Mouse (Mus musculus): ENCODE results near the gene Rab3ip.

Gene Rab3ip

GRCm38 (mm10) chr10:116957867-116958551 is 7.4 kb upstream of the Rab3ip start:
- no peak for DNase-seq (ENCODE audit: low read depth, low spot score)

- DNase-seq (ENCODE audit: low read depth, low spot score), result no peak
Measured at GRCm38 (mm10) chr10:116956483-116957158, 6.1 kb upstream of the Rab3ip start.

DNA sequence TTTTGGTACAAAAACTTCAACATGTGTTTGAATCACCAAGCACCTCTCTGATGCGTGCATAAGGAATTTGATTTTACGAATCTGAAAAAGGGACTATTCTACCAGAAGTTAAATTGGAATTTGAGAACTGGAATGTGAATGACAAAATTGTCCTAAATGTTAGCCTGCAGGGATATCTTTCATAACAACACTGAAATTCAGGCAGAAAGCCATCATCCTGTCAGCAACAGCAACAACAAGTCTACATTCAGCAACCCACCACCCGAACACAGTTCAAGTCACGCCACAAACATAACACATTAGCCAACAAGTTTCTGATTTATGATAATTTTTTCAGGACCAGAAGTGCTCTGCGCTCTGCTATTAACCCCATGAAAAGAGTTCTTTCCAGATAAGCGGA is 4.6 kb upstream of the Rab3ip start:
- DNase-seq (ENCODE audit: low read depth, low spot score), result no peak

- no peak for DNase-seq (ENCODE audit: low read depth, low spot score)
Measured at GRCm38 (mm10) chr10:116950886-116951285, 317 bp upstream of the Rab3ip start.

DNA sequence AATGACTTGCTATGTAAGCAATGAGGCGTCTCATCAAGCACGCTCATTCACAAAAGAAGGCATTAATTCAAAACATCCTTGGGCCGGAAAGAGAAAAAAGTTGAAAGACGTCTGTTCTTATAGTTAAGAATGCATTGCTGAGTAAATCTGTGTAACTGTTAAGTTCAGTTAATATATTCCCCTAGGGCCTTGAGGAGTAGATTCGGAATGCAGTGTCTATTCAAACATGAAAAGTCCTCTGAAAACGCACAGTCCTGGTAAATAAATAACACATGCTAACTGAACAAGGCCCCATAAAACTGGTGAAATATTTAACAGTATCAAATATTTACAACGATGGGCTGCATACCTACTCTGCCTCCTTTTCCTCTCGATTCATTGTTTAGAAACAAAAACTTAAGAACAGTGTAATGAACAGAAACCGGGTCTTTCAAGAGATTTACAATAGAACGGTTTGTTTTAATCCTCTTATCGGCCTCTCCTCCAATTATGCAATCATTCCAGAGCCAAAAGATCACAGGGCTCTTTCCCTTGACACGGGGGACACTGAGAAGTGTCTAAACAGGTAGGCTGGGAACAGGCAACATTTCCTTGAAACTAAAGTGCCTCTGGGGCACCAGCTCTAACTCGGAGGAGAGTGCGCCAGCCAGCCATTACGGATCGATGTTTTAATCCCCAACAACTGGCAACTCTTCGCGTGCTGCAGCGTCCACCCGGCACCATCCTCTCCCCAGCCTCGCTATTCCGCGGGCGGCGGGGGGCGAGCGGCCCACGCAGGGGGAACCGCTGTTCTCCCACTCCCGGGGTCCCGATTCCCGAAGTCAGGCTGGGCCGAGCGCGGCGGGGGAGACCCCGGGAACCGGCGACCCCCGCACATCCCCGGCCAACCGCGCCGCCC is 1.2 kb downstream of the Rab3ip start:
- DNase-seq (ENCODE audit: low read depth, low spot score), result peak; percentile 64

DNA sequence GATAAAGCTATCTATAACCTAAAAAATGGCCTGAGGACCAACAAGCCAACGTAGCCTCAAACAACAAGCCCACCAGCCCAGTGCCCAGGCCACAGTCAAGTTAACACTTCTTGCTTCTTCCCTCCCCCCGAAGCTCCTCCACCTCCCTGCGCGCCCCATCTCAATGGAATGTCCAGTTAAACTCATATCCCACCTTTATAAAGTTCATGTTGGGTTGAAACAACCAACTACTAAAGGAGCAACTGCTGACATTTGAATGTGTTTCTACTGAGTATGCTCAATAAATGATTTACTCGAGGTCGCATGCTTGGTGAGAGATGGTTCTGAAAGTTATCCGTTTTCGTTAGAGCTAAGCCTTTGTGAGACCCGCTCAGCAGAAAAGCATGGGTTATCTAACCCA is 2.2 kb downstream of the Rab3ip start:
- peak; percentile 17 for DNase-seq (ENCODE audit: low read depth, low spot score)

DNA sequence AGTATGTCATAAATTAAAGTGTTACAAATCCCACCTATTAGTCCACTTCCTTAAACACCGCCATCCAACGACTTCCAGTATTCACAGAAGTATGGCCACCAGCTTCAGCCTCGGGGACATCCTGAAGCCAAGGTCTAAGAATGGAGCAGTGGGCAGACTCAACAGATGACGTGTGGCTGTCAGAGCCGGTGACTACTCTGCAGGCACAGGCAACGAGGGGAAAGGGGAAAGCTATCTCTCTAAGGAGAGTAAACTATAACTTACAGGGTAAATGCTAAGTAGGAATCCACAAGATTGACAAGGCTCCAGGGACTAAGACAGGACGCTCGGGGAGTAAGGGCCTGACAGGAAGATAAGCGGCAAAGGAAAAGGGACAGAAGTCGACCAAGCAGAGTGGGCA is 5.6 kb downstream of the Rab3ip start:
- peak; percentile 5 for DNase-seq (ENCODE audit: low read depth, low spot score)

GRCm38 (mm10) chr10:116944144-116944543 is 6.4 kb downstream of the Rab3ip start:
- DNase-seq (ENCODE audit: low read depth, low spot score), result peak; percentile 60

- DNase-seq (ENCODE audit: low read depth, low spot score), result peak; percentile 74
Measured at GRCm38 (mm10) chr10:116943025-116943424, 7.5 kb downstream of the Rab3ip start.

- peak; percentile 64 for DNase-seq (ENCODE audit: low read depth, low spot score)
Measured at GRCm38 (mm10) chr10:116935028-116935427, 15.5 kb downstream of the Rab3ip start.

DNA sequence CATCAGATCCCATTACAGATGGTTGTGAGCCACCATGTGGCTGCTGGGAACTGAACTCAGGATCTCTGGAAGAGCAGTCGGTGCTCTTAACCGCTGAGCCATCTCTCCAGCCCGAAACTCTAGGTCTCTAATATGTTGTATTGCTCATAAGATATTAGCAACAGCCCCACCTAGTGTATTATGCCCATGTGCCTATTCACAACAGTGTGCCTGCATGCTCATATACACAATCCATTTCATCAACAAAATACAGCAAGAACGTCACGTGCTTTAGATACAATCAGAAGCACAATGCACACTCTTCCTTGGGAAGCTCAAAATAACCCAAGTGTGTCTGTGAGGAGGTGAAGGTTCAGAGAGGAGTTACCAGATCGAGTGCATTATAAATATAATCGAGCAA is 16.8 kb downstream of the Rab3ip start:
- peak; percentile 69 for DNase-seq (ENCODE audit: low read depth, low spot score)

DNA sequence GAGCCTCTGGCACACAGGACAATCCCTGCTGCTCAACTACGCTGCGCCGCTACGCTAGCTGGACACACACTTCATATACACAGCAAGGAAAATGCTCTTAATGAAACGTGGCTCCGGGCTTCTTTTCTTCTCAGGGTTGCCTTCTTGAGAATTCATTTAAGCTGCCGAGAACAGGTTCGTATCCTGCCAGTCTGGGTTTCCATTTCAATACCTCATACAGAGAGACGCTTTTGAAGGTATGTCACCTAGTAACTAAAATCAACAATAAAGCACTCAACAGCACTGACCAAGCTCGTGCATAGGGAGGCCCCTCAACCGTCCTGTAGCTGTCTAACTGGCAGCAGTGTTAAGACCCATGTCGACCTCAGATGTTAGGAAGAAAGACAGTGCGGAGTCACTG is 18.2 kb downstream of the Rab3ip start:
- peak; percentile 45 for DNase-seq (ENCODE audit: low read depth, low spot score)

- DNase-seq (ENCODE audit: low read depth, low spot score), result peak; percentile 67
Measured at GRCm38 (mm10) chr10:116931497-116932179, 18.9 kb downstream of the Rab3ip start.

DNA sequence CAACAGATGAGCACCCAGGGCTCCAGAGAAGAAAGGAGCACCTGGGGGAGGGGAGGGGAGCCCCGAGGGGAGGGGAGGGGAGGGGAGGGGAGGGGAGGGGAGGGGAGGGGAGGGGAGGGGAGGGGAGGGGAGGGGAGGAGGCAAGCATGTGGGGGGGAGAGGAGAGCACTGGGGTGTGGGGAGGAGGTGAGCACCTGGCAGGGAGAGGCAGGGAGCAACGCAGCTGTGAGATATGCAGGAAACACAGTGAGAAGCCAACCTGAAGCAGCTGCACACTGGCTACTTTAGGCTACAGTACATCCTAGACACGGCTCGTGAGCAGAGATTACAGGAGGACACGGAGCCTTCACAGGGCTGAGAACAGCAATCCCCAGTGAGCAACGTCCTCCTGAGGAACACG is 19.6 kb downstream of the Rab3ip start:
- peak; percentile 68 for DNase-seq (ENCODE audit: low read depth, low spot score)

- DNase-seq (ENCODE audit: low read depth, low spot score), result peak; percentile 89
Measured at GRCm38 (mm10) chr10:116930506-116930905, 20.1 kb downstream of the Rab3ip start.

- peak; percentile 29 for DNase-seq (ENCODE audit: low read depth, low spot score)
Measured at GRCm38 (mm10) chr10:116928826-116929225, 21.7 kb downstream of the Rab3ip start.

GRCm38 (mm10) chr10:116926428-116927113 is 24.0 kb downstream of the Rab3ip start:
- no peak for DNase-seq (ENCODE audit: low read depth, low spot score)

DNA sequence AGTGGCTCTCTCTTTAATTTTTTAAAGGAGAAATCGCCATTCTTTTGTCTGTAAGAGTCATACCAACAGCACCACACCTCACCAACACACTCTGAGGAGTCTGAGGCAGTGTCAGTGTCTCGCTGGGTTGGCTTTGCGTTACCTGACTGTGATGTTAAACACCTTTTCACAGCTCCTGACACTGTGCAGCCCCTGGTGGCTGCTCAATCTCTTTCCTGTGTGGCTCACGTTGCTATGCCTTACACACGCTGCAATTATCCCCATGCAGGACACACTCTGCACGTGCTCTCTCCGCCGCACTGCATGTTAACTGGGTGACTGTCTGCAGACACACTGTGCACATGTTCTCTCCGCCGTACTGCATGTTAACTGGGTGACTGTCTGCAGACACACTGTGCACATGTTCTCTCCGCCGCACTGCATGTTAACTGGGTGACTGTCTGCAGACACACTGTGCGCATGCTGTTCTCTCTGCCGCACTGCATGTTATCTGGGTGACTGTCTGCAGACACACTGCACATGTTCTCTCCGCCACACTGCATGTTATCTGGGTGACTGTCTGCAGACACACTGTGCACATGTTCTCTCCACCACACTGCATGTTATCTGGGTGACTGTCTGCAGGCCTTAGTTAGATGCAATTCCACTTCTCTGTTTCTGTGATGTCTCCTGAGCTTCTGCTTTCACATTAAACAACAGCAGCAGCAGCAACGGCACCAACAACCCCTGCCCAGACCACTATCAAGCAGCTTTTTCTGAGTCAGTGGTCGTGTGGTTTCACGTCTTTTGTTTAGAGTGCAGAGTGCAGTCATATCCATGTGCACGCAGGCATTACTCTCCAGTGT is 26.7 kb downstream of the Rab3ip start:
- peak; percentile 65 for DNase-seq (ENCODE audit: low read depth, low spot score)

DNA sequence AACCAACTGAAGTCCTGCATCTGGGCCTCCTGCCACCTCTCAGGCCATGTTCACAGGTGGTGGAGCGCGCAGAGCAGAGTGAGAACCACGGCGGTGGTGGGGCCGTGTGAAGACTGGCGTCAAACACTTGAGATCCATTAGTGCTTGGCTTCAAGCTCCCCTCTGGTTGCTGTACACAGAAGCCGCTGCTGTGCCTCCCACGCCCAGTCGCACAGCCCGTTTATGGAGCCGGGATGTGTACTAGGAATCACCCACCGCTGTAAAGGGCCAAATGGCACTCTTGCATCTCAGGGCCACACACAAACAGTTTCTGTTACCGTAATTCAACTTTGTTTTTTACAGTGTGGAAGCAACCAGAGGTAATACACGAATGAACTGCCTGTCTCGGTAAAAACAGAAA is 28.4 kb downstream of the Rab3ip start:
- DNase-seq (ENCODE audit: low read depth, low spot score), result peak; percentile 59

GRCm38 (mm10) chr10:116921416-116921815 is 29.2 kb downstream of the Rab3ip start:
- DNase-seq (ENCODE audit: low read depth, low spot score), result no peak

Measured in CD4-positive, CD25-positive, alpha-beta regulatory T cell, adult 2 months (primary cell).